Mouse (Mus musculus): ENCODE results near the gene Ezr. TPM values are rescaled to one million over a fixed set of nuclear protein-coding genes. Genes with fewer than 3 reads are reported as not detected.
"Not testable (repeated sequence)": the region's sequence is repeated elsewhere in the genome, so short reads cannot be mapped to it uniquely, and the experiment has no call there.

Gene Ezr
- polyA plus RNA-seq, 1 experiment from 2014 or later: 115 TPM

DNA sequence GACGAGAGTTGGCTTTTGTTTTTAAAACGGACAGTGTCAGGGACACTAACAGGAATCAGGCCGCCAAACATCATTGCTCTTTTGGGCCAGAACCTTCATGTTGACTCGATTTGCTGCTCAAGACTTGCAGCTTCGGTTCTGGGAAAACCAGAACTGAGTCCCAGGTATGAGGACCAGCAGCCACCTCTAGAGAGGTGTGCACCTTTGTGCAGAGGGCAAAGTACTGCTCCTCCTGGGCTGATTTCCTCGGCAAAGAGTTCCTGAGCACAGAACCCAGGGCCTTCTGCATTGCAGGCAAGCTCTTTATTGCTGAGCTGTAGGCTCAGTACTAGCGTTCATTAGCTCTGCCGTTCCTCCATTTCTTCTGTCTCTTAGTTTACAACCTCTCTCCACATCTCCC is 68.6 kb downstream of the Ezr start:
- H3K4me1 ChIP-seq; H3K4me3 ChIP-seq; H3K27ac ChIP-seq; H3K36me3 ChIP-seq; H3K9ac ChIP-seq; H3K4me2 ChIP-seq; H3K27me3 ChIP-seq; ATAC-seq (ENCODE audit: insufficient number of reproducible peaks, low FRiP score, low TSS enrichment, low read depth); H3K9me3 ChIP-seq: not testable (repeated sequence)
- WGBS: 76% methylated on average over 8 of the region's 8 CpGs

DNA sequence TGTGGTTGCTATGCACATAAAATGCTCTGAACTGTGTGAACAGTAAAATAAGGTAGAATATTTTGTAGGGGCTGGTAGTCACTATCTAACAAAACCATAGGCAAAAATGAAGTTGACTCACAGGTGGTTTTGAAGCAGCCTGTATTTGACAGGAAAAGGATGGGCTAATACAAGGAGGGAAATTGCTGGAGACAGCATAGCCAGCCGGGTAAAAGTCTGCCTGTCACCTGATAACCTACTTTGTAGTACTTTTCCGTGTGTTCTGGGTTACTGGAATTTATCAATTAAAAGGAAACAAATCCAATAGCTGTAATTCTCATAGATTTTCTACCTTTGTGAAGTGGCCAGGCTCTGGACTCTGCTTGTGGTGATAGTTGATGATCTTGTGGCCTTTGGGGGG is 69.1 kb downstream of the Ezr start:
- not testable (repeated sequence) for H3K4me2 ChIP-seq; H3K27me3 ChIP-seq; H3K27ac ChIP-seq; H3K4me1 ChIP-seq; H3K4me3 ChIP-seq; H3K9ac ChIP-seq; H3K36me3 ChIP-seq; ATAC-seq (ENCODE audit: insufficient number of reproducible peaks, low FRiP score, low TSS enrichment, low read depth); H3K9me3 ChIP-seq
- WGBS: 59% methylated on average over 2 of the region's 2 CpGs

DNA sequence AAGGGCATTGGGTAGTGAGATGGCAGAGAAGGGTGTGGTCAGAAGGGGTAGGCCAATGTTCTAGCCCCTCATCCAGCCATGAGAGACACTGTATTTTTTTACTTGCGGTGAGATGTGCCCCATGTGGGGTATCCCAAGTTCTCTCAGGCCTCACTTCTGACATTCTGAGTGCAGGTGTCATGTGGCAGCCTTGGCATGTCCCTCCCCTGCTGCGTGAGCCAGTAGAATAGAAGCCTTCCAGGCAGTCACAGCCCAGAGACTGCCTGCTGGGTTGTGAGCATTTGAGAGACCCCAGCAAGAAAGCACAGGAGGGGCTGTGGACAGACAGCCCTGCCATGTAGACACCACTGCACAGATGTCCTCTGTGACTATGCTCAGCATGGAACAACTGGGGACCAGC is 74.4 kb downstream of the Ezr start:
- not testable (repeated sequence) for H3K4me2 ChIP-seq; H3K4me1 ChIP-seq; H3K4me3 ChIP-seq; H3K27me3 ChIP-seq; H3K9ac ChIP-seq; H3K36me3 ChIP-seq; H3K27ac ChIP-seq; ATAC-seq (ENCODE audit: insufficient number of reproducible peaks, low FRiP score, low TSS enrichment, low read depth); H3K9me3 ChIP-seq
- WGBS: 63% methylated on average over 2 of the region's 2 CpGs

DNA sequence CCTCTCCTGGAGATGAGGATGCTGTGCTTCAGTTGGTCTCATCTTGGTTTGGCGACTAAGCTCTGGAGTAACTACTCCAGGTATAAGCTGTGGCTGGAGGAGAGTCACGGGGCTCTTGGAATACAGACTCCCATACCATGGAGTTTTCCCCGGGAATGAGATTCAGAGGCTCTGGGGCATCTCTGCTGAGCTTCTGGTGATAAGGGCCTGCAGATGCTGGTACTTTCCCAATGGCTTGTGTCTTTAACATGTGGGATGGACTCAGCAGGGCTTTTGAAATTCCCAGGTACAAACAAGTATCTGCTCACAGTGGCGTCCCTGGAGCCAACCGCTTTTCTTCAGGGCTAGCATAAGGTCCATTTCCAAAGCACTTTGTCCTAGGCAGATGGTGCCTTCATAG is 75.2 kb downstream of the Ezr start:
- H3K4me2 ChIP-seq; H3K9me3 ChIP-seq; H3K9ac ChIP-seq; H3K27me3 ChIP-seq; H3K4me3 ChIP-seq; ATAC-seq (ENCODE audit: insufficient number of reproducible peaks, low FRiP score, low TSS enrichment, low read depth); H3K36me3 ChIP-seq; H3K27ac ChIP-seq; H3K4me1 ChIP-seq: not testable (repeated sequence)
- 85% methylated on average over 5 of the region's 5 CpGs for WGBS

DNA sequence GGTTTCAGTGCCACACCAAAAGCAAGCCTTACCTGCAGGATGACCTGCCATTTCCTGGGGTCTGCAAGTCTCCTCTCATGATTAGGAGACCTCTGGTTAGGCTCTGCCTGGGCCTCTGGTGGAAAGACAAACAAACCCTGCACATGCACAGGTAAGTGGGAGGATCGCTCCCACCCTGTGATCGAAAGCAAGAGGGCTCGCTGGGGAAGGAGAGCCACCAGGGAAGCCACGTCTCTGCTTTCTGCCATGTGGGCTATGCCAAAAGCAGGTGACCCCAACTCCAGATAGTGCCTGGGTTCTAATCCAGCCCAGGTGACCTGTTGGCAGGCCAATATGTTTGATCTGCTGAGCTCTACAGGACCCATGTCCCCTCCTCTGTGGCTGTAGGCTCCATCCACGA is 76.1 kb downstream of the Ezr start:
- H3K27me3 ChIP-seq; H3K36me3 ChIP-seq; H3K9ac ChIP-seq; H3K4me2 ChIP-seq; H3K27ac ChIP-seq; H3K9me3 ChIP-seq; H3K4me1 ChIP-seq; H3K4me3 ChIP-seq; ATAC-seq (ENCODE audit: insufficient number of reproducible peaks, low FRiP score, low TSS enrichment, low read depth): not testable (repeated sequence)
- WGBS: 84% methylated on average over 5 of the region's 5 CpGs

DNA sequence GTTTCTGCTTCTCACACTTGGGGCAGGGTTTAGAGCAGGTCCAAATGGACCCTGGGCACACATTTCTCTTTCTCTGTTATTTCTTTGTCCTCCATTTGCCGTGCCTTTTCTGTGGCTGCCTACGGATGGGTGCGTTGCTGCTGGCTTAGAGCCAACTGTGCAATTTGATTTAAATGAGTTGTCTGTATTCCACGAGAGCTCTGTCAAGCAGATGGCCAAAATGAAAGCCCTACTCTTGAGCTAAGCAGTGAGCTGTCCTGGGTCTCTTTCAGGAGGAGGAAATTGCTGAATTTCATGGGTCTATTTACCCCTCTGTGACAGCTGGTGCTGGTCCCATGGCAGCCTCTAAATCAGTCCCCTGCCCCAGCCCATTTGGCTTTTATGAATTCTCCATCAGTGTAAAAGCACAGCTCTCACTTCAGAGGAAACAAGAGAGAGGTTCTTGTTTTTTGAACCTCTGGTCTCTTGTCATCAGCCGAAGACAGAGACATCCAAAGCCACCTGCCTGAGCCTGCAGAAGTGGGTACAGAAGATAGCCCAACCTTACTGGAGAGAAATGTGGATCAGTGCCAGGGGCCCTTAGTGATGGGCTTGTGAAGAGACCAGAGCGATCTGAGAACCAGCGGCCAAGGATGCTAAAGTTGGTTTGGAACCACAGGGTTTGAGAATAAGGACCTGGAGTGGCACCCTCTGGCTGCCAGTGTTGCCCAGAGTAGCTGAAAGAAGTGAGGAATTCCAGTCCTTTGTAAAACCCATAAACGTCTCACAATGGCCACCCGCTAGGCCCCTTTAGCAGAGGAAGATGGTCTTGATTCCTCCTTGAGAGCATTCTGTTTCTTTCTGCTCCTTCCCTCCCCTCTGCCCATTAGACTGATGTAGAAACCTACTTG is 79.0 kb downstream of the Ezr start:
- H3K4me2 ChIP-seq; H3K4me3 ChIP-seq; H3K4me1 ChIP-seq; H3K27me3 ChIP-seq; H3K27ac ChIP-seq; H3K9ac ChIP-seq; H3K36me3 ChIP-seq; H3K9me3 ChIP-seq; ATAC-seq (ENCODE audit: insufficient number of reproducible peaks, low FRiP score, low TSS enrichment, low read depth): not testable (repeated sequence)
- 56% methylated on average over 9 of the region's 9 CpGs for WGBS

DNA sequence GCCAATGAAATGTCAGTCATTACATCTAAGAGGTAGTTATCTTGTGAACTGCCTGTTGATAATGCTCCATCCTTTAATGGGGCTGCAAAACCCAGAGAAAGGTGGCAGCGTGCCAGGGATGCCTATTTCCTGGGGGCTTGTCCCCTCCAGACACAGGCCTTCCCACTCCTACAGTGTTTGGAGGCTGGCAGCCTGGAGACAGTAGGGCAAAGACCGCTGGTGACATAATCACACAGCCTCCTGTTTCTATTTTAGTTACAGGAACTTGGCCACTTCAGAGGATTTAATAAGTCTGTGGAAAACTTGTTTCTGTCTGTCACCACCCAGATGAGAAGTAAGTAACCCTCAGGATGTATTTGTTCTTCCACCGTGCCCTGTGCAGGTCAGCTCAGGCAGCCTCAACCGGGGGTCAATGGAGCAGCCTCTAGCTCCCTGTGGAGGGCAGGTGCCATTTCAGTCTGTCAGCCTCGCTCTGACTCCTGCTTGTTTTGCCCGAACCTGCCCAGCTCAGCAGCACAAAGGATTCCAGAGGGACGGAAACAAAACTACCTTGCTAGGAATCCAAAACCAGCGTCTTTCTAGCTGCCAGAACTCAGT is 79.9 kb downstream of the Ezr start:
- not testable (repeated sequence) for H3K36me3 ChIP-seq; H3K4me3 ChIP-seq; ATAC-seq (ENCODE audit: insufficient number of reproducible peaks, low FRiP score, low TSS enrichment, low read depth); H3K27ac ChIP-seq; H3K27me3 ChIP-seq; H3K4me1 ChIP-seq; H3K9me3 ChIP-seq; H3K9ac ChIP-seq; H3K4me2 ChIP-seq
- WGBS: 35% methylated on average over 2 of the region's 8 CpGs

DNA sequence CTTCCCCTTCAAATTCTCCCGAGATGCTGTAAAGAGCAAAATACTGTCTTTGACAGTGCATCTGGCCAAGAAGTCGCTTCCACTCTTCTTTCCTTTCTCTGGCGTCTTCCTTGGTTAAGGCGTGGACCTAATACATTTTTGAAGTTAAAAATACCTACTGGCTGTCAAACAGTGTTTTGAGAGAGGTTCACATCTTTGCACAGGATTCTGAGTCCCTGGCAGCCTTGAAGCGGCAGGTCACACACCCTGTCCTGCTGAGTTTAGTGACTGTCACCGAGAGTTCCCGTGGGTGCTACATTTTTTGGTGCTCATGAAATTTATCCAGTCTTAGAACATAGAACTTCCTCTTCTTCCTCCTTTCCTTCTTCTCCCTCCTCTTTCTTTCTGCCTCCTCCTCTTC is 82.5 kb downstream of the Ezr start:
- ATAC-seq (ENCODE audit: insufficient number of reproducible peaks, low FRiP score, low TSS enrichment, low read depth); H3K4me2 ChIP-seq: not testable (repeated sequence)
- WGBS: 71% methylated on average over 5 of the region's 7 CpGs

DNA sequence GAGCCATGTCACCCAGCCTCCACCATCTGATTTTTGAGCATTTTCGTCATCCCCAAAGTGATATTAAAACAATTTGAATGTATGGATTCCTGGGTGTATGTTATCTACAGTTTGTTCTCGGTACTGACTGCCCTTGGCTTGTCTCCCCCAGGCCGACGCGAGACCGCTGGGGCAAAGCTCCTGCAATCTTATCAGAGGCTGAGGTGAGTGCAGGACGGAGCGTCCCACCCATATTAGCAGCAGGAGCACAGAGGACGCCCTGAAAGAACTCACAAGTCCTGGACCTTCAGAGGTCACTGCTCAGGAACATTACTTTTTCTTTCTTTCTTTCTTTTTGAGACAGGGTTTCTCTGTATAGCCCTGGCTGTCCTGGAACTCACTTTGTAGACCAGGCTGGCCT is 83.1 kb downstream of the Ezr start:
- ATAC-seq (ENCODE audit: insufficient number of reproducible peaks, low FRiP score, low TSS enrichment, low read depth); H3K9me3 ChIP-seq: not testable (repeated sequence)
- WGBS: 89% methylated on average over 9 of the region's 9 CpGs

More for the DNA sequence above, 82.5 kb downstream of the Ezr start:
- not testable (repeated sequence) for H3K4me1 ChIP-seq, H3K27ac ChIP-seq, H3K9me3 ChIP-seq, H3K36me3 ChIP-seq, H3K4me3 ChIP-seq, H3K27me3 ChIP-seq, H3K9ac ChIP-seq

DNA sequence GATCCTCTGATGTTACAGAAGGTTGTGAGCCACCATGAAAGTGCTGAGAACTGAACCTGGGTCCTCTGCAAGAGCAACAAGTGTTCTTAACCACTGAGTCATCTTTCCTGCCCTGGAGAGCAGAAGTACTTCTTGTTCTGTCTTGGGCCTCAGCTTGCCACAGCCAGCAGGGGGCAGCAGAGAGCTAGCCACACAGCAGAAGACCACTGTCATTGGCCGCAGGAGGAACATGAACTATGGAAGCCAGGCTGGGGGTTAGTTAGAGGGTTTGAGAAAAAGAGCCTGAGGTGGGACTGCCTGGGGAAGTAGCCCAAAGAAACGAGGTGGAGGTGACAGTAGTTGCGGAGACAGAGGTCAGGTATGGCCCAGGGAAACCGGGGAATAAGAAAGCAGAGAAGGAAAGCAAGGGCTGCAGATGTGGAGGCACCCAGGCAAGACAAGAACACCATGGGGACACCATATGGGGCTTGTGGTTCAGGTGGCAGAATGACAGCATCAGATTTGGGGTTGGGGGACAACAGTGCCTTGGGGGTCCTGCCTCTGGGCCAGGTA is 85.3 kb downstream of the Ezr start:
- not testable (repeated sequence) for H3K27me3 ChIP-seq; H3K4me1 ChIP-seq; H3K36me3 ChIP-seq; H3K9me3 ChIP-seq; H3K4me3 ChIP-seq; H3K27ac ChIP-seq; H3K4me2 ChIP-seq; H3K9ac ChIP-seq; ATAC-seq (ENCODE audit: insufficient number of reproducible peaks, low FRiP score, low TSS enrichment, low read depth)
- 28% methylated on average over 4 of the region's 4 CpGs for WGBS

More for the DNA sequence above, 83.1 kb downstream of the Ezr start:
- not testable (repeated sequence) for H3K4me3 ChIP-seq, H3K4me1 ChIP-seq, H3K4me2 ChIP-seq, H3K9ac ChIP-seq, H3K27ac ChIP-seq, H3K36me3 ChIP-seq, H3K27me3 ChIP-seq

DNA sequence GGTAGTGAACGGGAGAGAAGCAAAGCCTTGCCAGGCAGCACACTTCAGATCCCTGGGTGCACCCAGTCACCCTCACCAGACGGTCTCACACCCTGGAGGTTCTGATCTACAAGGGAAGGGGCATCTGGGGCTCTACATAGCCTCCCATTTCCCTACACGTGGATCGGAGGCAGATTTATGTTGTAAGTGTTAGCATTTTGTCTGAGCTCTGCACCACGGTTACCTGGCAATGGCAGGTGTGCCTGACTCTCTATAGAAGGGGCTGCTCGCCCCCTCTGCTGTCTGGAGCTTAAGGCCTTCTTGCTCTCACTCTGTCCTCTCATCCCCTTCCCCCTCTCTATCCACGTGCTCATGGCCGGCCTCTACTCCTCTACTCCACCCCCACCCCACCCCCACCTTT is 86.1 kb downstream of the Ezr start:
- 49% methylated on average over 8 of the region's 8 CpGs for WGBS
- not testable (repeated sequence) for ATAC-seq (ENCODE audit: insufficient number of reproducible peaks, low FRiP score, low TSS enrichment, low read depth); H3K27me3 ChIP-seq; H3K4me2 ChIP-seq; H3K27ac ChIP-seq; H3K4me3 ChIP-seq; H3K9ac ChIP-seq; H3K36me3 ChIP-seq; H3K9me3 ChIP-seq; H3K4me1 ChIP-seq

DNA sequence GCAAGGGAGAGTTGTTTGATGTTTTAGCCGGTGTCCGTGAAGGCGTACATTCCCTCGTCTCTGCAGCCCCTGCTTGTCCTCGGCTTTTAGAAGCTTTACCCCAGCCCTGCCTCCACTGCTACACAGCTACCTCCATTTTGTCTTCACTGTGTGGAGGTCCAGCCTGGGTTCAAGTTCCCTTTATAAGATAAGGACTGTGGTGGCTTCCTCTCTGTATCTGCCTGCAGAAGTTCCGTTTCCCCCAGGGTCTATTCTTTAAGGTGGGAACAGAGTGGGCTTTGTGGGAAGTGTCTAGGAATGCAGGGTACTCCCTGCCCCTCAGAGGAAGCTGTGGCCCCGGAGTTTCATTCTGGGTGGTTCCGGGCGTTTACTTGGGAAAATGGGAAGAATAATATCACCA is 86.9 kb downstream of the Ezr start:
- 77% methylated on average over 9 of the region's 9 CpGs for WGBS
- H3K9ac ChIP-seq; H3K4me3 ChIP-seq; H3K9me3 ChIP-seq; ATAC-seq (ENCODE audit: insufficient number of reproducible peaks, low FRiP score, low TSS enrichment, low read depth); H3K4me2 ChIP-seq; H3K27ac ChIP-seq; H3K4me1 ChIP-seq; H3K27me3 ChIP-seq; H3K36me3 ChIP-seq: not testable (repeated sequence)
